Mouse (Mus musculus) bone marrow macrophage, adult 2 months (primary cell): ENCODE measurements around the gene Glt8d2.

Experiments used
- CTCF ChIP-seq: IDR thresholded peaks from 2 replicates; pipeline ENCODE4 v1.5.1; 2012; ENCODE audit warnings: low read depth, mild to moderate bottlenecking, low read length, moderate library complexity
- POLR2A ChIP-seq: IDR thresholded peaks from 2 replicates; pipeline ENCODE4 v1.6.1; 2012; ENCODE audit warnings: mild to moderate bottlenecking, low read depth, low read length, borderline replicate concordance

DNA sequence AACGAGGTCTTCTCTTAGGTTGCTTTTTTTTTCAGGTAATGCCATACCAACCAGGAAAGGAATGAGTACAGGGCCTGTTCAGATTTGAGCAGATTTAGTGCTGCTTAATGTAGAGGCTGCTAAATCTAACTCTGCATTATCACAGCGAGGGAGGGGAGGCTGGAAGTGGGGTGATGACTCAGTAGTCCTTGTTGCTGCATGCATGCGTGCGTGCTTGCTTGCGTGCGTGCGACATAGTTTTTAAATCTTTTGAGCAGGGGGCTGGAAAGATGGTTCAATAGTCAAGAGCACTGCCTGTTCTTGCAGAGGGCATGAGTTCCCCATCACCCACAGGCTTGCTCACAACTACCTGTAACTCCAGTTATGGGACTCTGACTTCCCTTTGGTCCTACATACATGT is 56.1 kb downstream of the Glt8d2 start:
- TF ChIP-seq POLR2A: no peak
- TF ChIP-seq CTCF: no peak
